Mouse (Mus musculus): Measurements from ENCODE around the gene Zbtb1. TPM values are rescaled to one million over a fixed set of nuclear protein-coding genes. Genes with fewer than 3 reads are reported as not detected.
A peak's percentile ranks its signal among the peaks of the same experiment; 100 is the strongest.

Gene Zbtb1
- total RNA-seq, 2 experiments from 2014 or later: 21.1 to 25.0 TPM

- 0 out of 2 replicates have a peak, but pooled peaks have one; percentile 26 for ATAC-seq (replicated peaks; ENCODE audit: low FRiP score, low TSS enrichment, poor library complexity, severe bottlenecking)
Measured at GRCm38 (mm10) chr12:76444359-76444772, 74.3 kb downstream of the Zbtb1 start.

GRCm38 (mm10) chr12:76444862-76445261, 74.8 kb downstream of the Zbtb1 start:
- no peak for ATAC-seq (replicated peaks; ENCODE audit: low FRiP score, low TSS enrichment, poor library complexity, severe bottlenecking)

- no peak for ATAC-seq (replicated peaks; ENCODE audit: low FRiP score, low TSS enrichment, poor library complexity, severe bottlenecking)
Measured at GRCm38 (mm10) chr12:76446201-76446600, 76.1 kb downstream of the Zbtb1 start.

Other genes starting within 250 kb of the Zbtb1 start
- gene Esr2, start 193.0 kb upstream of the Zbtb1 start, total RNA-seq (2014; fragmentation: Nextera tagmentation): not detected in 2 replicates
- not detected in 2 replicates for gene Esr2, start 193.0 kb upstream of the Zbtb1 start, total RNA-seq (2017)
- 2.0 TPM in 1 of 2 replicates, not detected in the other for gene Tex21, start 123.5 kb upstream of the Zbtb1 start, total RNA-seq (2014; fragmentation: Nextera tagmentation)
- gene Tex21, start 123.5 kb upstream of the Zbtb1 start, total RNA-seq (2017): 1.9 and 2.9 TPM in 2 replicates
- gene Mthfd1, start 115.0 kb upstream of the Zbtb1 start, total RNA-seq (2014; fragmentation: Nextera tagmentation): 306 and 318 TPM in 2 replicates
- gene Mthfd1, start 115.0 kb upstream of the Zbtb1 start, total RNA-seq (2017): 467 and 637 TPM in 2 replicates
- gene Akap5, start 45.4 kb upstream of the Zbtb1 start, total RNA-seq (2014; fragmentation: Nextera tagmentation): 1.2 and 2.6 TPM in 2 replicates
- gene Akap5, start 45.4 kb upstream of the Zbtb1 start, total RNA-seq (2017): 2.1 and 4.8 TPM in 2 replicates
- 22.0 and 22.1 TPM in 2 replicates for gene Zbtb25, start 664 bp upstream of the Zbtb1 start, total RNA-seq (2014; fragmentation: Nextera tagmentation)
- 15.6 and 20.6 TPM in 2 replicates for gene Zbtb25, start 664 bp upstream of the Zbtb1 start, total RNA-seq (2017)
- gene Hspa2, start 33.9 kb downstream of the Zbtb1 start, total RNA-seq (2014; fragmentation: Nextera tagmentation): 2.3 and 2.8 TPM in 2 replicates
- 11.6 and 14.6 TPM in 2 replicates for gene Hspa2, start 33.9 kb downstream of the Zbtb1 start, total RNA-seq (2017)
- not detected in 2 replicates for gene Ppp1r36, start 47.3 kb downstream of the Zbtb1 start, total RNA-seq (2014; fragmentation: Nextera tagmentation)
- not detected in 2 replicates for gene Ppp1r36, start 47.3 kb downstream of the Zbtb1 start, total RNA-seq (2017)
- gene Plekhg3, start 160.6 kb downstream of the Zbtb1 start, total RNA-seq (2014; fragmentation: Nextera tagmentation): 2.4 and 3.9 TPM in 2 replicates
- 0.38 and 0.42 TPM in 2 replicates for gene Plekhg3, start 160.6 kb downstream of the Zbtb1 start, total RNA-seq (2017)

Measured in megakaryocyte-erythroid progenitor cell, adult 5-6 weeks (primary cell).